Mouse (Mus musculus) intestine, postnatal 0 days (tissue): ENCODE data around the gene Fam117b. TPM values are rescaled to one million over a fixed set of nuclear protein-coding genes. Genes with fewer than 3 reads are reported as not detected.

Experiments
- ATAC-seq: fragments of 200-750 bp; cut with Nextera tagmentation; 2 replicates; pipeline ENCODE4 v1.8.0; 2017; ENCODE audit warnings: mild to moderate bottlenecking, moderate TSS enrichment, moderate library complexity
- H3K27ac ChIP-seq: fragments of 300-500 bp; sonication (generic); 2 replicates; pipeline ENCODE4 v1.5.1; 2014; ENCODE audit warnings: mild to moderate bottlenecking, low read depth, low read length, moderate library complexity
- H3K27me3 ChIP-seq: fragments of 300-500 bp; sonication (generic); replicated peaks from 2 replicates; pipeline ENCODE4 v1.6.1; 2014; ENCODE audit warnings: low read length, mixed read lengths; ENCODE audit not compliant: control insufficient read depth, insufficient read depth
- H3K36me3 ChIP-seq: fragments of 300-500 bp; sonication (generic); 2 replicates; pipeline ENCODE4 v1.6.1; 2014; ENCODE audit warnings: mild to moderate bottlenecking, moderate library complexity; ENCODE audit not compliant: control insufficient read depth, insufficient read depth
- H3K4me1 ChIP-seq: fragments of 300-500 bp; sonication (generic); replicated peaks from 2 replicates; pipeline ENCODE4 v1.6.1; 2014; ENCODE audit warnings: antibody characterized with exemption, low read length, mixed read lengths; ENCODE audit not compliant: control insufficient read depth, insufficient read depth
- H3K4me2 ChIP-seq: fragments of 300-500 bp; sonication (generic); replicated peaks from 2 replicates; pipeline ENCODE4 v1.6.1; 2014; ENCODE audit warnings: low read depth, mild to moderate bottlenecking, moderate library complexity
- H3K4me3 ChIP-seq: fragments of 300-500 bp; sonication (generic); 2 replicates; pipeline ENCODE4 v1.5.1; 2014; ENCODE audit warnings: low read depth, low read length
- H3K9ac ChIP-seq: fragments of 300-500 bp; sonication (generic); 2 replicates; pipeline ENCODE4 v1.6.1; 2014; ENCODE audit warnings: mild to moderate bottlenecking, low read depth, low read length
- H3K9me3 ChIP-seq: fragments of 300-500 bp; sonication (generic); 2 replicates; pipeline ENCODE4 v1.6.1; 2016; ENCODE audit warnings: mixed run types; ENCODE audit not compliant: control insufficient read depth
- CTCF ChIP-seq: sonication (generic); IDR thresholded peaks from 2 replicates; pipeline ENCODE4 v1.5.1; 2016; ENCODE audit warnings: low read depth, mild to moderate bottlenecking, control low read depth, antibody characterized with exemption, moderate library complexity
- WGBS: fragments of 180-500 bp; shearing (Covaris S2); extraction: QIAGEN DNeasy Blood & Tissue Kit; methylation state at CpG from one replicate; pipeline ENCODE4 v1.1.7; 2014; 5-methylcytosine and 5-hydroxymethylcytosine counted together
- polyA plus RNA-seq: library from polyadenylated mRNA; unstranded; fragments of >200 nt; fragmentation: Nextera tagmentation; extraction: Ambion mirVana; gene quantifications from 2 replicates; pipeline ENCODE4 v1.2.1, GENCODE M21; 2015

The Fam117b gene
- polyA plus RNA-seq, 1 experiment from 2014 or later = 3.7 TPM

DNA sequence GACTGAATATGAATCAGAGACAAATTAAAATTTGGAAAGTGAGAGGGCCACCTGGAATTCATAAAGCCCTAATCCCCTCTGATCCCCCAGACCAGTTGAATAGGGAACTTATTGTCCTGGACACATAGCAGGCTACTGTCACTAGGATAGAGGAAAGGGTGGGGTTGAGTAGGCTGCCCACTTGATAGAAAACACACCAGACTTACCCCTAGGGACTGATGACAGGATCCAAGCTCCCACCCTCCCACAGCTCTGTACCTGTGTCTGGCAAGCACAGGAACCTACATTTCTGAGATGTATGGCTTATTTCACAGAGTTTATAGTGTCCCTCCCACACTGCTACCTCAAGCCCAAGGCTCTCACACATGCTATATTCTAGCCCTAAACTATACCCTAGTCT, 24.8 kb upstream of the Fam117b start:
- no peaks in the 10 kb centered on the region for H3K4me1 ChIP-seq
- no peak overlapping the region for H3K27ac ChIP-seq
- no peak for ATAC-seq
- no peaks in the 10 kb centered on the region for H3K9me3 ChIP-seq
- no peak overlapping the region for H3K4me3 ChIP-seq
- no peak for TF ChIP-seq CTCF
- H3K27me3 ChIP-seq = no peaks in the 10 kb centered on the region
- no peak overlapping the region for H3K9ac ChIP-seq
- no peaks in the 10 kb centered on the region for H3K36me3 ChIP-seq
- no peak overlapping the region for H3K4me2 ChIP-seq

DNA sequence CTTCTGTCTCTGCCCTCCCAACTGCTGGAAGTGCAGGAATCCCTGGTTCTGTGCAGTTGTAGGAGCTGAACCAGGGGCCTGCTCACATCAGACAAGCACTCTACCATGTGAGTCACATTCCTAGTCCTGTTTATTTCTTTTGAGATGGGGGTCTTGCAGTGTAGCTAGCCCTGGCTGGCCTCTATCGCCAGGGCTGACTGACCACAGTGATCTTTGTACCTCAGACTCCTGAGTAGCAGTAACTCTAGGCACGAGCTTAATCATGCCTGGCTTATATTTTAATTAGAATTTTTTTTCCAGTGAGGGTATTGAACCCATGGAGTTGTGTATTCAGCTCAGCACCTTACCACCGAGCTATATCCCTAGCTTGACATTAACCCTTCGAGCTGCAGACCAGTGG, 21.6 kb upstream of the Fam117b start:
- Histone ChIP-seq H3K4me3 (no peak overlapping the region), H3K36me3 (no peaks in the 10 kb centered on the region), H3K27ac (no peak overlapping the region), H3K4me1 (peaks cover 8% of the 10 kb centered on the region; the same call in 1 of the 2 replicates), H3K4me2 (no peak overlapping the region), H3K27me3 (no peaks in the 10 kb centered on the region), H3K9ac (no peak overlapping the region), H3K9me3 (no peaks in the 10 kb centered on the region)
- WGBS = 72% methylated on average over 4 of the region's 4 CpGs
- TF ChIP-seq CTCF = no peak
- ATAC-seq = no peak

GRCm38 (mm10) chr1:59892777-59893176, 20.0 kb upstream of the Fam117b start:
- Histone ChIP-seq H3K4me3 (no peak overlapping the region), H3K36me3 (no peaks in the 10 kb centered on the region), H3K9me3 (no peaks in the 10 kb centered on the region), H3K4me1 (peaks cover 8% of the 10 kb centered on the region; the same call in 1 of the 2 replicates), H3K27ac (no peak overlapping the region), H3K4me2 (no peak overlapping the region), H3K27me3 (no peaks in the 10 kb centered on the region), H3K9ac (no peak overlapping the region)
- TF ChIP-seq CTCF = peak; percentile 53
- ATAC-seq = no peak
- WGBS = 67% methylated on average over 8 of the region's 8 CpGs

DNA sequence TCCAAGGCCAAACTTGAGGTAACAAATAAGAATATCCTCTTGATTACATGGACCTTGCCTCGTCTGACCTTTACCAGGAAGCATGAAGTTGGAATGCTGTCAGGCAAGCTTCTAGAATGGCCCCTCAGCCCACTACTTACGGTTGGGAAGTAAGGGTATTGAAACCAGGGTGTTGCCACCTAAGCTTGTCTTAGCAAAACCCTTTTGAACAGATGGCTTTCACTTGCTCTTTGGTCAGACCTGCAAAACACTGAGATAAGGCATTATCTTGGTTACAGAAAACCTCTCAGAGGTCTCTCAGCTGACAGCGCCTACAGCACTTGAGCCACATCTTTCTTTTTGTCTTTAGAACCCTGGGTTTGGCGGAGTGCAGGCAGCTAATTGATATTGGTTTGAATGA, 18.8 kb upstream of the Fam117b start:
- TF ChIP-seq CTCF = no peak
- Histone ChIP-seq H3K27ac (no peak overlapping the region), H3K9me3 (no peaks in the 10 kb centered on the region), H3K4me2 (0 out of 2 replicates have a peak overlapping the region, but pooled peaks have one; percentile 24), H3K4me1 (peaks cover 8% of the 10 kb centered on the region), H3K4me3 (no peak overlapping the region), H3K9ac (no peak overlapping the region), H3K36me3 (no peaks in the 10 kb centered on the region), H3K27me3 (no peaks in the 10 kb centered on the region)
- peak; percentile 34; the same call in 1 of the 2 replicates for ATAC-seq
- WGBS = 39% methylated on average over 4 of the region's 4 CpGs

- no peak overlapping the region for H3K9ac ChIP-seq
- H3K4me3 ChIP-seq = no peak overlapping the region
- H3K27ac ChIP-seq = no peak overlapping the region
- H3K9me3 ChIP-seq = no peaks in the 10 kb centered on the region
- no peaks in the 10 kb centered on the region for H3K27me3 ChIP-seq
- peaks cover 8% of the 10 kb centered on the region for H3K4me1 ChIP-seq
- no peak overlapping the region for H3K4me2 ChIP-seq
- 42% methylated on average over 4 of the region's 4 CpGs for WGBS
- no peak for TF ChIP-seq CTCF
- ATAC-seq = no peak
- no peaks in the 10 kb centered on the region for H3K36me3 ChIP-seq
These were observed 17.4 kb upstream of the Fam117b start for GRCm38 (mm10) chr1:59895456-59895855.

DNA sequence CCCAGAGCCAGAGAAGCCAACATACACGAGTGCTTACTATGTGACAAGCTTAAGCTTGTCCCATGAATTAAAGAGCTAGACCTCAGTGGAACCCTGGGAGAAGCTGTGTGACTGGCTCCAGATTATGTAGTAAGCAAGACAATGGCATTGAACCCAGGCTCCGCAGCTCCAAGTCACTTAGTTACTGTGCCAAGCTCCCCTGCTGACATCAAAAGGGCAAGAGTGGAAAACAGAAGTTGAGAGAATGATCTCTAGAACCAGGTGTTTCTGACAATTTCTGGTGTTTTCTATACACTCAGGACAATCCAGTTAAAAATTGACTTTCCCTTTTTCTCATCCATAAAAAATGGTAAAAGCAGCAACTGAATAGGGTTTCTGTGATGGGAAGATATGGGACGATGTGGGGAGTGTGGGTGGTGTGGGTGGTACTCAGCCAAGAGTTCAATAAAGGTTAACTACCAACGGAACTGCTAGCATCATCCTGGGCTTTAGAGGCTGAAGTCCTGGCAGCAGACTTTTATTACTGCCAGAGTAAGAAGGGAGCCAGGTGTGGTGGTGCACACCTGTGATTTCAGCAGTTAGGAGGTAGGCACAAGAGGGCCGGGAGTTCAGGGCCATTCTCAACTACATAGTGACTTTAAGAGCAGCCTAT, 15.5 kb upstream of the Fam117b start:
- H3K4me2 ChIP-seq = no peak overlapping the region
- no peaks in the 10 kb centered on the region for H3K27me3 ChIP-seq
- no peak overlapping the region for H3K27ac ChIP-seq
- 44% methylated on average over 5 of the region's 5 CpGs for WGBS
- H3K9me3 ChIP-seq = no peaks in the 10 kb centered on the region
- no peak for TF ChIP-seq CTCF
- H3K4me3 ChIP-seq = no peak overlapping the region
- peaks cover 11% of the 10 kb centered on the region for H3K4me1 ChIP-seq
- no peaks in the 10 kb centered on the region for H3K36me3 ChIP-seq
- ATAC-seq = peak; percentile 63
- no peak overlapping the region for H3K9ac ChIP-seq
